In the genomic region with DNA sequence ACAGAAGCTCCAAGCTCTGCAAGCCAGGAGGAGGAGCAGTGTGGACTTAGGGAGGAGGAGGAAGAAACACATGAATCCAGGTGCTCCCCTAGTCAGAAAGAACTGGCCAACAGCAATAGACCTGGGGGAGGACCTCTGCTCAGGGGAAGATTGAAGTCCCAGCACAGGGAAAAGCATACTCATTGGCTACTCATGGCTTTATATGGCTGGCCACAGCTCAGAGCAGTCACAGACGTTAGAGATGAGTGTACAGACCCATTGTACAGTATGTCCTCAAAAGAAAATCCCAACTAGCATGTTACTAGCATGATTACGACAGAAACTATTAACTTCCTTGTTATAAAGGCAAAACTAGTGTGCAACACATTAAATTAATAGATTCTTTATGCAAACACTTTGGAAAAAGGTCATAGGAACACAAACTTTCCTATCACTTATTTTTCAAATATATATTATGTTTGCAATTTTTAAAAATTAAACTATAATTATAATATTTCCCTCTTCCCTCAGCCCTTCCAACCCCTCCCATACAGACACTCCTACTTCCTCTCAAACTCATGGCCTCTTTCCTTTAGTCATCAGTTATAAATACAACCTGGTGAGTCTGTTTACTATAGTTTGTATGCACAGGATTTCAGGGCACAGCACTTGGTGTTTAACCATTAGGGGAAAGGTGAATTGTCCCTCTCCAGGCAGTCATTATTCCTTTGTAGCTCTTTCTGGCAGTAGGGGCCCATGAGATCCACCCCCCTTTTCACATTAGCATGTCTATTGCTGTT, we compare ENCODE assay signal across 19 mouse cellular contexts.
DNase-seq lines count a peak whose midpoint lies in the region; ATAC-seq and TF ChIP-seq lines count a peak whose summit lies in the region.
"Had no signal": no experiment of that assay in that cellular context is flagged by ENCODE, and none has a peak within 500 bp of the region (broad histone marks: within the 10 kb centered on the region; RNA-seq: fewer than 3 reads in every experiment).

No protein-coding gene starts in this region.

- no peak overlapping the region for H3K4me3 ChIP-seq in heart, embryonic 15.5 days
- H3K4me3 ChIP-seq in spleen, adult 2 months (ENCODE audit: extremely low read depth, insufficient read depth, insufficient read length), result no peak overlapping the region
- H3K4me3 ChIP-seq in macrophage (ENCODE audit: inconsistent target), result no peak overlapping the region
- no peak overlapping the region for H3K4me3 ChIP-seq in cerebellum, adult 2 months (replicated peaks; ENCODE audit: insufficient read depth, low read depth, low read length)
- H3K4me3 ChIP-seq: embryonic facial prominence, embryonic 13.5 days; left cerebral cortex, adult 2 months; limb, embryonic 10.5 days; midbrain, embryonic 10.5 days; neural tube, embryonic 13.5 days had no signal

- DNase-seq in heart, postnatal 10 days, result no peak
- no peak for DNase-seq in spleen, adult 2 months (ENCODE audit: low read depth in 1 of 2, low spot score in 2 of 2)
- DNase-seq in spleen, adult 12 weeks (ENCODE audit: low spot score), result no peak
- no peak for DNase-seq in right cerebral cortex, postnatal 36 days (ENCODE audit: low spot score in 2 of 2)
- DNase-seq in kidney, postnatal 10 days, result no peak
- DNase-seq in cerebellum, adult 2 months, result no peak
- DNase-seq: cerebellum, adult 8-10 months; gastrocnemius, postnatal 10 days; right cerebral cortex, postnatal 14 days; thymus, adult 2 months had no signal

- TF ChIP-seq POLR2A in spleen, adult 2 months (IDR thresholded peaks at IDR 0.05; ENCODE audit: low read depth, low read length), result no peak
- no peak for TF ChIP-seq POLR2A in cerebellum, adult 2 months (IDR thresholded peaks at IDR 0.05; ENCODE audit: borderline replicate concordance, insufficient read depth, low read length)

- H3K27ac ChIP-seq in heart, embryonic 15.5 days, result peak overlapping the region; percentile 25; the same call in 1 of the 2 replicates
- H3K27ac ChIP-seq in spleen, adult 2 months (ENCODE audit: insufficient read depth, low read length), result peak overlapping the region; percentile 72
- H3K27ac ChIP-seq in macrophage, result peak overlapping the region; percentile 92
- H3K27ac ChIP-seq in cerebellum, adult 2 months (ENCODE audit: insufficient read depth, low read length), result no peak overlapping the region
- H3K27ac ChIP-seq: embryonic facial prominence, embryonic 13.5 days; kidney, postnatal 0 days; left cerebral cortex, adult 2 months; limb, embryonic 10.5 days; midbrain, embryonic 10.5 days; neural tube, embryonic 13.5 days had no signal

- H3K9ac ChIP-seq in heart, embryonic 15.5 days, result no peak overlapping the region
- H3K9ac ChIP-seq: embryonic facial prominence, embryonic 13.5 days; lung, embryonic 14.5 days; neural tube, embryonic 13.5 days had no signal

- no peaks in the 10 kb centered on the region for H3K27me3 ChIP-seq in heart, embryonic 15.5 days
- H3K27me3 ChIP-seq in spleen, adult 2 months (ENCODE audit: control insufficient read depth, insufficient read depth, low read length), result no peaks in the 10 kb centered on the region
- H3K27me3 ChIP-seq in cerebellum, adult 2 months (ENCODE audit: control insufficient read depth, insufficient read depth, low read length), result no peaks in the 10 kb centered on the region
- H3K27me3 ChIP-seq: embryonic facial prominence, embryonic 13.5 days; neural tube, embryonic 13.5 days had no signal

- 74% methylated on average over 2 of the region's 2 CpGs for WGBS in heart, embryonic 15.5 days
- WGBS in spleen, adult 2 months, result 78% methylated on average over 2 of the region's 2 CpGs
- WGBS in macrophage (ENCODE audit: missing documents), result 29% methylated on average over 2 of the region's 2 CpGs
- WGBS in cerebellum, adult 2 months, result 85% methylated on average over 2 of the region's 2 CpGs

- no peak for ATAC-seq in heart, embryonic 15.5 days (replicated peaks; ENCODE audit: insufficient number of reproducible peaks, insufficient read depth, low FRiP score, low read depth)

- intact Hi-C loops in heart, postnatal 10 days (cut with DNase I), result no loop called here

- H3K79me2 ChIP-seq in macrophage (ENCODE audit: inconsistent target), result no peaks in the 10 kb centered on the region

- no peak overlapping the region for H3K4me2 ChIP-seq in heart, embryonic 15.5 days
- H3K4me2 ChIP-seq: embryonic facial prominence, embryonic 13.5 days; lung, embryonic 14.5 days; neural tube, embryonic 13.5 days had no signal

- no peak for TF ChIP-seq CTCF in spleen, adult 2 months (IDR thresholded peaks at IDR 0.05; ENCODE audit: extremely low read depth, insufficient read depth, insufficient read length, insufficient replicate concordance)
- TF ChIP-seq CTCF in cerebellum, adult 2 months (IDR thresholded peaks at IDR 0.05; ENCODE audit: borderline replicate concordance, insufficient read depth, low read depth, low read length), result no peak

- no peaks in the 10 kb centered on the region for H3K9me3 ChIP-seq in heart, embryonic 15.5 days (replicated peaks)
- H3K9me3 ChIP-seq: embryonic facial prominence, embryonic 13.5 days; limb, embryonic 10.5 days; midbrain, embryonic 10.5 days had no signal

- H3K36me3 ChIP-seq in heart, embryonic 15.5 days, result no peaks in the 10 kb centered on the region
- peaks cover 3% of the 10 kb centered on the region; the same call in 1 of the 2 replicates for H3K36me3 ChIP-seq in spleen, adult 2 months (ENCODE audit: control insufficient read depth, insufficient read depth, low read length)
- no peaks in the 10 kb centered on the region for H3K36me3 ChIP-seq in macrophage (ENCODE audit: inconsistent target)
- H3K36me3 ChIP-seq: embryonic facial prominence, embryonic 13.5 days had no signal

- 0 out of 2 replicates have a peak, but pooled peaks cover 5% of the 10 kb centered on the region for H3K4me1 ChIP-seq in heart, embryonic 15.5 days (replicated peaks)
- H3K4me1 ChIP-seq in spleen, adult 2 months (ENCODE audit: control insufficient read depth, insufficient read depth, insufficient read length), result peaks cover 11% of the 10 kb centered on the region; the same call in 1 of the 2 replicates
- peaks cover 8% of the 10 kb centered on the region; the same call in 1 of the 2 replicates for H3K4me1 ChIP-seq in cerebellum, adult 2 months (ENCODE audit: control insufficient read depth, insufficient read depth, low read length)
- H3K4me1 ChIP-seq: embryonic facial prominence, embryonic 13.5 days; limb, embryonic 10.5 days; neural tube, embryonic 13.5 days had no signal
